Mouse (Mus musculus) B cell, adult (primary cell): Measurements from ENCODE around the gene Polr3k. TPM values are rescaled to one million over a fixed set of nuclear protein-coding genes. Genes with fewer than 3 reads are reported as not detected.

Source experiments
- total RNA-seq: library from RNA; stranded (reverse); gene quantifications from 4 replicates; pipeline ENCODE4 v1.2.4, GENCODE M21; 2023; ENCODE audit not compliant: inconsistent age

Gene Polr3k
- total RNA-seq: 10.6 to 15.3 TPM (median 13.4 TPM) in 4 replicates

GRCm38 (mm10) chr2:181863791-181864535, at the start of gene Polr3k:
Polr3k (plus strand) TSS chr2:181864337.

GRCm38 (mm10) chr2:181837372-181838292, 26.5 kb upstream of the Polr3k start, which contains the start of gene Pcmtd2:
Pcmtd2 (plus strand) TSS chr2:181837854.

Other genes starting within 250 kb of the Polr3k start
- 1.2 TPM in 1 of 4 replicates, not detected in the others for gene Gm29797, start 207.3 kb upstream of the Polr3k start, total RNA-seq
- gene Sox18, start 192.7 kb upstream of the Polr3k start, total RNA-seq: not detected in 4 replicates
- 15.8 to 23.0 TPM (median 19.9 TPM) in 4 replicates for gene Tcea2, start 184.0 kb upstream of the Polr3k start, total RNA-seq
- 162 to 178 TPM (median 173 TPM) in 4 replicates for gene Rgs19, start 170.4 kb upstream of the Polr3k start, total RNA-seq
- not detected in 4 replicates for gene Lkaaear1, start 165.9 kb upstream of the Polr3k start, total RNA-seq
- gene Oprl1, start 149.3 kb upstream of the Polr3k start, total RNA-seq: 0.45 to 0.63 TPM (median 0.57 TPM) in 3 of 4 replicates, not detected in the other
- not detected in 4 replicates for gene Myt1, start 101.0 kb upstream of the Polr3k start, total RNA-seq
- gene Pcmtd2, start 26.5 kb upstream of the Polr3k start, total RNA-seq: 38.7 to 47.6 TPM (median 42.9 TPM) in 4 replicates
- gene Gm14496, start 126.8 kb downstream of the Polr3k start, total RNA-seq: not detected in 4 replicates